Mouse (Mus musculus): ENCODE data around the gene Adgrl1. TPM values are rescaled to one million over a fixed set of nuclear protein-coding genes. Genes with fewer than 3 reads are reported as not detected.
"Not testable (repeated sequence)": the region's sequence is repeated elsewhere in the genome, so short reads cannot be mapped to it uniquely, and the experiment has no call there.

Adgrl1 gene
- polyA plus RNA-seq, 1 experiment = 1.6 TPM

DNA sequence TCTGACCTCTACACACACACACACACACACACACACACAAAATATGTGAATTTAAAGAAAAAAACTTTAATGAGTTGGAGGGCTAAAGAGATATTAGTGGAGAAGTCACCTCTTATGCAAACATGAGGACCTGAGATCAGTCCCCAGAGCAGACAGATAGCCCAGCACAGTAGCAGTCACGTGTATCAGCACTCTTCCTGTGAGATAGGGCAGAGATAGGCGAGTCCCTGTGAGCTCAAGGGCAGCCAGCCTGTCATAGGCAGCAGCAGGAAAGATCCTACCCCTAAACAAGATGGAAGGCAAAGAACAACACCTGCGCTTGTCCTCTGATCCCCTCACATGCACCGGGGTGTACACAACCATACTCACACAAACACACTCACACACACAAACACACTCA, 82.5 kb downstream of the Adgrl1 start:
- H3K4me1 ChIP-seq (ENCODE audit: control insufficient read depth, insufficient read depth, insufficient read length, low read length) = peaks cover 15% of the 10 kb centered on the region

DNA sequence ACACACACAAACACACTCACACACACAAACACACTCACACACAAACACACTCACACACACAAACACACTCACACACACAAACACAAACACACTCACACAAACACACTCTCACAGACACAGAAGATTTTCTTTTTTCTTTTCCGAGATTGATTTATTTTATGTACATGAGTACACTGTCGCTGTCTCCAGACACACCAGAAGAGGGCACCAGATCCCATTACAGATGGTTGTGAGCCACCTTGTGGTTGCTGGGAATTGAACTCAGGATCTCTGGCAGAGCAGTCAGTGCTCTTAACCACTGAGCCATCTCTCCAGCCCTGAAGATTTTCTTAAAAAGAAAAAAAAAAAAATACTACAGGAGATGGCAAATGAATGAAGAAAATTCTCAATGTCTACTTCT, 83.3 kb downstream of the Adgrl1 start:
- not testable (repeated sequence) for H3K4me1 ChIP-seq (ENCODE audit: control insufficient read depth, insufficient read depth, insufficient read length, low read length); H3K27ac ChIP-seq (replicated peaks; ENCODE audit: low read depth, low read length); H3K4me3 ChIP-seq (ENCODE audit: insufficient read depth, low read depth, low read length)

More for the DNA sequence above, 82.5 kb downstream of the Adgrl1 start:
- no peak overlapping the region for H3K4me3 ChIP-seq (ENCODE audit: insufficient read depth, low read depth, low read length)
- H3K27ac ChIP-seq (replicated peaks; ENCODE audit: low read depth, low read length) = no peak overlapping the region

DNA sequence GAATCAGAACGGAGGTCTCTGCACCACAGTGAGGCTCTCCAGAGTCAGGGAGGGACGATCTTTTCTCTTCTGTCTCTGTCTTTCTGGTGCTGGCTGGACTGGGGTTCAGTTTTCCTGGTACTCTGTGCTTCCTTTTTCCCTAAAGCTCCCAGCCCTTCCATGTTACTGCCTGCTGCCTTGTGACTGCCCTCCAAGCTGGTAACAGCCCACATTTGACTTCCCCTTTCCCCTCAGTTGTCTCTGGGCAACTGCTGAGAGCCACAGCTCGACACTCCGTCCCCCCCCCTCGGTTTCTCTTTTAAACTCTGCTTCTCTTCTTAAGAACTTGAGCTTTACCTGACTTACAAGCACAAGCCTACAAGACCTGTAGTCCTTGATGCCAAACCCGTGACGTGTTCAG, 89.3 kb downstream of the Adgrl1 start:
- H3K4me3 ChIP-seq (ENCODE audit: insufficient read depth, low read depth, low read length) = no peak overlapping the region
- no peaks in the 10 kb centered on the region for H3K4me1 ChIP-seq (ENCODE audit: control insufficient read depth, insufficient read depth, insufficient read length, low read length)
- H3K27ac ChIP-seq (replicated peaks; ENCODE audit: low read depth, low read length) = no peak overlapping the region

DNA sequence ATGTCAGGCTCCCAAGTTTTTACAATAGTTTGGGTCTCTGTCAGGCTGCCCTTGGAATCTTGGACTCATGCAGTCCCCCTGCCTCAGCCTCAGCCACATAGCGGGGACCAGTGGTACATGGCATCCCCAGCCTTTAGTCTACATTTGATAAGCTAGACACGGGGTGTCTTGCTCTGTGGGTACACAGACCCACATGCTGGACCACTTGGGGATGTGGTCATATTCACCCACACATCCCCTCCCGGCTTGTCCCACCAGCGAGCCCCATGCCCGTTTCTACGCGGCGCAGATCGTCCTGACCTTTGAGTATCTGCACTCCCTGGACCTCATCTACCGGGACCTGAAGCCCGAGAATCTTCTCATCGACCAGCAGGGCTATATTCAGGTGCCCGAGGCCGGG, 90.3 kb downstream of the Adgrl1 start:
- Histone ChIP-seq H3K27ac (replicated peaks; ENCODE audit: low read depth, low read length) (no peak overlapping the region), H3K4me1 (ENCODE audit: control insufficient read depth, insufficient read depth, insufficient read length, low read length) (no peaks in the 10 kb centered on the region), H3K4me3 (ENCODE audit: insufficient read depth, low read depth, low read length) (no peak overlapping the region)

Other genes starting within 250 kb of the Adgrl1 start
- gene Gipc1, start 247.4 kb upstream of the Adgrl1 start, polyA plus RNA-seq (2012; ENCODE audit: insufficient read depth, insufficient read length, missing spikeins) = 20.8 and 21.2 TPM in 2 replicates
- gene Ptger1, start 233.4 kb upstream of the Adgrl1 start, polyA plus RNA-seq (2012; ENCODE audit: insufficient read depth, insufficient read length, missing spikeins) = not detected in 2 replicates
- 98.1 and 111 TPM in 2 replicates for gene Pkn1, start 200.9 kb upstream of the Adgrl1 start, polyA plus RNA-seq (2012; ENCODE audit: insufficient read depth, insufficient read length, missing spikeins)
- 7.7 and 14.1 TPM in 2 replicates for gene Ddx39, start 184.9 kb upstream of the Adgrl1 start, polyA plus RNA-seq (2012; ENCODE audit: insufficient read depth, insufficient read length, missing spikeins)
- 30.1 and 34.2 TPM in 2 replicates for gene Adgre5, start 158.8 kb upstream of the Adgrl1 start, polyA plus RNA-seq (2012; ENCODE audit: insufficient read depth, insufficient read length, missing spikeins)
- 0.79 and 0.99 TPM in 2 replicates for gene Gm10644, start 55.1 kb downstream of the Adgrl1 start, polyA plus RNA-seq (2012; ENCODE audit: insufficient read depth, insufficient read length, missing spikeins)
- 3.3 and 3.8 TPM in 2 replicates for gene Asf1b, start 55.4 kb downstream of the Adgrl1 start, polyA plus RNA-seq (2012; ENCODE audit: insufficient read depth, insufficient read length, missing spikeins)
- 270 and 332 TPM in 2 replicates for gene Prkaca, start 72.9 kb downstream of the Adgrl1 start, polyA plus RNA-seq (2012; ENCODE audit: insufficient read depth, insufficient read length, missing spikeins)
- gene Samd1, start 97.6 kb downstream of the Adgrl1 start, polyA plus RNA-seq (2012; ENCODE audit: insufficient read depth, insufficient read length, missing spikeins) = 12.0 and 12.4 TPM in 2 replicates
- not detected in 2 replicates for gene 1700067K01Rik, start 101.4 kb downstream of the Adgrl1 start, polyA plus RNA-seq (2012; ENCODE audit: insufficient read depth, insufficient read length, missing spikeins)
- gene 2210011C24Rik, start 112.1 kb downstream of the Adgrl1 start, polyA plus RNA-seq (2012; ENCODE audit: insufficient read depth, insufficient read length, missing spikeins) = not detected in 2 replicates
- gene Palm3, start 121.4 kb downstream of the Adgrl1 start, polyA plus RNA-seq (2012; ENCODE audit: insufficient read depth, insufficient read length, missing spikeins) = not detected in 2 replicates
- gene Il27ra, start 142.5 kb downstream of the Adgrl1 start, polyA plus RNA-seq (2012; ENCODE audit: insufficient read depth, insufficient read length, missing spikeins) = not detected in 2 replicates
- not detected in 2 replicates for gene Rln3, start 144.9 kb downstream of the Adgrl1 start, polyA plus RNA-seq (2012; ENCODE audit: insufficient read depth, insufficient read length, missing spikeins)
- gene Gm10643, start 165.0 kb downstream of the Adgrl1 start, polyA plus RNA-seq (2012; ENCODE audit: insufficient read depth, insufficient read length, missing spikeins) = 1.7 and 2.2 TPM in 2 replicates
- 2.7 and 3.1 TPM in 2 replicates for gene Rfx1, start 166.7 kb downstream of the Adgrl1 start, polyA plus RNA-seq (2012; ENCODE audit: insufficient read depth, insufficient read length, missing spikeins)
- gene Dcaf15, start 204.7 kb downstream of the Adgrl1 start, polyA plus RNA-seq (2012; ENCODE audit: insufficient read depth, insufficient read length, missing spikeins) = 3.9 TPM in 2 replicates
- gene Podnl1, start 225.9 kb downstream of the Adgrl1 start, polyA plus RNA-seq (2012; ENCODE audit: insufficient read depth, insufficient read length, missing spikeins) = not detected in 2 replicates
- gene Cc2d1a, start 247.8 kb downstream of the Adgrl1 start, polyA plus RNA-seq (2012; ENCODE audit: insufficient read depth, insufficient read length, missing spikeins) = 6.8 and 7.1 TPM in 2 replicates
- gene 4930432K21Rik, start 247.9 kb downstream of the Adgrl1 start, polyA plus RNA-seq (2012; ENCODE audit: insufficient read depth, insufficient read length, missing spikeins) = 0.79 TPM in 1 of 2 replicates, not detected in the other